Mouse (Mus musculus): ENCODE measurements at regions not wholly inside any gene's neighbourhood (a gene's known extent, or its start where the extent isn't known, plus 50 kb on each side); places are given as distances from the start of the nearest gene placed in this dataset.

GRCm38 (mm10) chr1:73389174-73389573 lies 373.5 kb upstream of the Tnp1 start:
- DNase-seq (ENCODE audit: low read depth, low spot score), result no peak
- Histone ChIP-seq H3K27ac (ENCODE audit: control insufficient read depth, low read depth, low read length) (no peak overlapping the region), H3K9me3 (replicated peaks; ENCODE audit: insufficient read depth, low read length) (no peaks in the 10 kb centered on the region; the same call in 1 of the 2 replicates), H3K27me3 (ENCODE audit: control insufficient read depth in 1 of 2, insufficient read depth in 2 of 2, low read length in 2 of 2) (no peaks in the 10 kb centered on the region), H3K36me3 (ENCODE audit: control insufficient read depth in 1 of 2, insufficient read depth in 2 of 2, low read length in 2 of 2) (no peaks in the 10 kb centered on the region), H3K9ac (ENCODE audit: control insufficient read depth, low read depth, low read length, poor library complexity, severe bottlenecking) (no peak overlapping the region), H3K4me3 (ENCODE audit: control insufficient read depth in 1 of 2, insufficient read depth in 1 of 2, low read depth in 2 of 2, low read length in 2 of 2) (no peak overlapping the region), H3K4me1 (ENCODE audit: control insufficient read depth in 1 of 2, insufficient read depth in 2 of 2, low read length in 2 of 2) (no peaks in the 10 kb centered on the region), H3K79me2 (ENCODE audit: control insufficient read depth, insufficient read depth, low read length, poor library complexity) (no peaks in the 10 kb centered on the region)
- TF ChIP-seq HCFC1 (IDR thresholded peaks at IDR 0.05; ENCODE audit: low read depth, low read length) (no peak), GATA1 (IDR thresholded peaks at IDR 0.05; ENCODE audit: low read depth, low read length) (no peak), ZMIZ1 (IDR thresholded peaks at IDR 0.05; ENCODE audit: low read depth, low read length) (no peak), UBTF (IDR thresholded peaks at IDR 0.05; ENCODE audit: borderline replicate concordance, insufficient read depth, low read depth, low read length) (no peak), NRF1 (IDR thresholded peaks at IDR 0.05; ENCODE audit: insufficient read depth, low read depth, low read length, poor library complexity, severe bottlenecking) (no peak), POLR2AphosphoS2 (IDR thresholded peaks at IDR 0.05; ENCODE audit: low read length) (no peak)

- Histone ChIP-seq H3K9me3 (replicated peaks; ENCODE audit: insufficient read depth, low read length) (no peaks in the 10 kb centered on the region), H3K79me2 (ENCODE audit: control insufficient read depth, insufficient read depth, low read length, poor library complexity) (no peaks in the 10 kb centered on the region), H3K27ac (ENCODE audit: control insufficient read depth, low read depth, low read length) (no peak overlapping the region), H3K9ac (ENCODE audit: control insufficient read depth, low read depth, low read length, poor library complexity, severe bottlenecking) (no peak overlapping the region), H3K4me1 (ENCODE audit: control insufficient read depth in 1 of 2, insufficient read depth in 2 of 2, low read length in 2 of 2) (no peaks in the 10 kb centered on the region), H3K4me3 (ENCODE audit: control insufficient read depth in 1 of 2, insufficient read depth in 1 of 2, low read depth in 2 of 2, low read length in 2 of 2) (no peak overlapping the region), H3K36me3 (ENCODE audit: control insufficient read depth in 1 of 2, insufficient read depth in 2 of 2, low read length in 2 of 2) (no peaks in the 10 kb centered on the region), H3K27me3 (ENCODE audit: control insufficient read depth in 1 of 2, insufficient read depth in 2 of 2, low read length in 2 of 2) (no peaks in the 10 kb centered on the region)
- DNase-seq (ENCODE audit: low read depth, low spot score), result no peak
- TF ChIP-seq TBP (IDR thresholded peaks at IDR 0.05; ENCODE audit: low read depth, low read length), result no peak
- no peak for TF ChIP-seq MXI1 (IDR thresholded peaks at IDR 0.05; ENCODE audit: low read depth, low read length)
- TF ChIP-seq CHD2 (IDR thresholded peaks at IDR 0.05; ENCODE audit: low read length), result no peak
- no peak for TF ChIP-seq NRF1 (IDR thresholded peaks at IDR 0.05; ENCODE audit: insufficient read depth, low read depth, low read length, poor library complexity, severe bottlenecking)
- TF ChIP-seq UBTF (IDR thresholded peaks at IDR 0.05; ENCODE audit: borderline replicate concordance, insufficient read depth, low read depth, low read length), result no peak
- TF ChIP-seq ZMIZ1 (IDR thresholded peaks at IDR 0.05; ENCODE audit: low read depth, low read length), result no peak
- TF ChIP-seq MEF2A (IDR thresholded peaks at IDR 0.05; ENCODE audit: extremely low read depth, insufficient replicate concordance, low read depth, low read length, poor library complexity, severe bottlenecking), result no peak
These were observed 365.9 kb upstream of the Tnp1 start for GRCm38 (mm10) chr1:73381578-73381977.

GRCm38 (mm10) chr1:73374531-73375375 lies 359.0 kb upstream of the Tnp1 start:
- Histone ChIP-seq H3K27ac (ENCODE audit: control insufficient read depth, low read depth, low read length) (no peak overlapping the region), H3K27me3 (ENCODE audit: control insufficient read depth in 1 of 2, insufficient read depth in 2 of 2, low read length in 2 of 2) (no peaks in the 10 kb centered on the region), H3K9ac (ENCODE audit: control insufficient read depth, low read depth, low read length, poor library complexity, severe bottlenecking) (no peak overlapping the region), H3K9me3 (replicated peaks; ENCODE audit: insufficient read depth, low read length) (no peaks in the 10 kb centered on the region), H3K36me3 (ENCODE audit: control insufficient read depth in 1 of 2, insufficient read depth in 2 of 2, low read length in 2 of 2) (no peaks in the 10 kb centered on the region), H3K4me3 (ENCODE audit: control insufficient read depth in 1 of 2, insufficient read depth in 1 of 2, low read depth in 2 of 2, low read length in 2 of 2) (no peak overlapping the region), H3K4me1 (ENCODE audit: control insufficient read depth in 1 of 2, insufficient read depth in 2 of 2, low read length in 2 of 2) (no peaks in the 10 kb centered on the region), H3K79me2 (ENCODE audit: control insufficient read depth, insufficient read depth, low read length, poor library complexity) (no peaks in the 10 kb centered on the region)
- DNase-seq (ENCODE audit: low read depth, low spot score), result no peak
- no peak for TF ChIP-seq CHD1 (IDR thresholded peaks at IDR 0.05; ENCODE audit: low read depth, low read length)
- no peak for TF ChIP-seq NELFE (IDR thresholded peaks at IDR 0.05; ENCODE audit: low read depth, low read length)
